Mouse (Mus musculus) lung, embryonic 16.5 days (tissue): ENCODE measurements around the gene Ptpn11. TPM values are rescaled to one million over a fixed set of nuclear protein-coding genes. Genes with fewer than 3 reads are reported as not detected.
"Not testable (repeated sequence)": the region's sequence is repeated elsewhere in the genome, so short reads cannot be mapped to it uniquely, and the experiment has no call there.

Source experiments
- ATAC-seq: fragments of 200-750 bp; cut with Nextera tagmentation; 2 replicates; pipeline ENCODE4 v1.8.0; 2017; ENCODE audit warnings: low read depth, mild to moderate bottlenecking, moderate library complexity
- H3K27ac ChIP-seq: fragments of 300-500 bp; sonication (generic); 2 replicates; pipeline ENCODE4 v1.5.1; 2014; ENCODE audit warnings: mild to moderate bottlenecking, control low read depth, low read length
- H3K27me3 ChIP-seq: fragments of 300-500 bp; sonication (generic); 2 replicates; pipeline ENCODE4 v1.6.1; 2014; ENCODE audit warnings: low read depth, low read length, mixed read lengths; ENCODE audit not compliant: control insufficient read depth, insufficient read depth
- H3K36me3 ChIP-seq: fragments of 300-500 bp; sonication (generic); 2 replicates; pipeline ENCODE4 v1.6.1; 2014; ENCODE audit warnings: low read length; ENCODE audit not compliant: control insufficient read depth, insufficient read depth
- H3K4me1 ChIP-seq: fragments of 300-500 bp; sonication (generic); replicated peaks from 2 replicates; pipeline ENCODE4 v1.6.1; 2014; ENCODE audit warnings: low read length, mixed read lengths; ENCODE audit not compliant: control insufficient read depth, insufficient read depth
- H3K4me2 ChIP-seq: fragments of 300-500 bp; sonication (generic); 2 replicates; pipeline ENCODE4 v1.6.1; 2014; ENCODE audit warnings: low read depth, low read length, control low read depth
- H3K4me3 ChIP-seq: fragments of 300-500 bp; sonication (generic); 2 replicates; pipeline ENCODE4 v1.5.1; 2014; ENCODE audit warnings: mild to moderate bottlenecking, low read length, control low read depth
- H3K9ac ChIP-seq: fragments of 300-500 bp; sonication (generic); 2 replicates; pipeline ENCODE4 v1.6.1; 2014; ENCODE audit warnings: low read length, control low read depth
- H3K9me3 ChIP-seq: fragments of 300-500 bp; sonication (generic); 2 replicates; pipeline ENCODE4 v1.6.1; 2016; ENCODE audit warnings: low read length; ENCODE audit not compliant: control insufficient read depth
- WGBS: fragments of 180-500 bp; shearing (Covaris S2); extraction: QIAGEN DNeasy Blood & Tissue Kit; methylation state at CpG from one replicate; pipeline ENCODE4 v1.1.7; 2014; 5-methylcytosine and 5-hydroxymethylcytosine counted together
- polyA plus RNA-seq: library from polyadenylated mRNA; unstranded; fragments of >200 nt; fragmentation: Nextera tagmentation; extraction: Ambion mirVana; gene quantifications from 2 replicates; pipeline ENCODE4 v1.2.1, GENCODE M21; 2015

The Ptpn11 gene
- polyA plus RNA-seq = 17.3 and 18.0 TPM in 2 replicates

- H3K36me3 ChIP-seq = no peaks in the 10 kb centered on the region
- under 1% methylated on average over 88 of the region's 98 CpGs for WGBS
- peak within 1 kb of the TSS; percentile 82 for H3K27ac ChIP-seq
- peak within 1 kb of the TSS; percentile 85 for H3K4me3 ChIP-seq
- no peaks in the 10 kb centered on the region for H3K9me3 ChIP-seq
- H3K9ac ChIP-seq = peak within 1 kb of the TSS; percentile 96
- peaks cover 12% of the 10 kb centered on the region for H3K4me1 ChIP-seq
- peak within 1 kb of the TSS; percentile 86 for H3K4me2 ChIP-seq
- no peaks in the 10 kb centered on the region for H3K27me3 ChIP-seq
- ATAC-seq = peak; percentile 97
Measured at GRCm38 (mm10) chr5:121190836-121191583, at the start of gene Ptpn11. TSS of gene Ptpn11 (minus strand) at chr5:121191397.

DNA sequence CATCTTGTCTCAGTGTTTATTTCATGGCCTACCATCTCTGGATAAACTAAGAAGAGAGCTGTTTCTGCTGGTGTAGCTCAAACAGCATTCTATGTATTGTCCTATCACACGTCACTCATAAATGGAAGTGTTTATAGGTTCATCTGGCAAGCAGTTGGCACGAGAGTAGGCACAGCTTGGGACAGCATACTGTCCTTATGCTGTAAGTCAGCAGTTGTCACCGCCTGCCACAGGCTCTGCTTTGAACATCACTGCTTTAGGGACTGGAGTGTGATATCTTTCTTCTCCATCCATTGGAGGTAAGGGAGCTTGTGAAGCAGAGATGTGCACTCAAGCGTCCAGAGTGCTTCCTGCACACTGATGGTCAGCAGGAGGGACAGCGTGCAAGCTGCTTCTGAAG lies 48.6 kb upstream of the Ptpn11 start:
- no peaks in the 10 kb centered on the region for H3K36me3 ChIP-seq
- 0 out of 2 replicates have a peak, but pooled peaks cover under 1% of the 10 kb centered on the region for H3K9me3 ChIP-seq
- no peak overlapping the region for H3K27ac ChIP-seq
- H3K9ac ChIP-seq = no peak overlapping the region
- 64% methylated on average over 5 of the region's 5 CpGs for WGBS
- no peaks in the 10 kb centered on the region for H3K27me3 ChIP-seq
- ATAC-seq = no peak
- H3K4me1 ChIP-seq = no peaks in the 10 kb centered on the region
- no peak overlapping the region for H3K4me2 ChIP-seq
- no peak overlapping the region for H3K4me3 ChIP-seq

GRCm38 (mm10) chr5:121238208-121238607 lies 47.0 kb upstream of the Ptpn11 start:
- H3K36me3 ChIP-seq = no peaks in the 10 kb centered on the region
- no peaks in the 10 kb centered on the region for H3K4me1 ChIP-seq
- ATAC-seq = no peak
- H3K9me3 ChIP-seq = 0 out of 2 replicates have a peak, but pooled peaks cover 3% of the 10 kb centered on the region
- H3K4me2 ChIP-seq = no peak overlapping the region
- WGBS = 67% methylated on average over 2 of the region's 2 CpGs
- no peaks in the 10 kb centered on the region for H3K27me3 ChIP-seq
- H3K9ac ChIP-seq = no peak overlapping the region
- H3K27ac ChIP-seq = no peak overlapping the region
- H3K4me3 ChIP-seq = no peak overlapping the region

DNA sequence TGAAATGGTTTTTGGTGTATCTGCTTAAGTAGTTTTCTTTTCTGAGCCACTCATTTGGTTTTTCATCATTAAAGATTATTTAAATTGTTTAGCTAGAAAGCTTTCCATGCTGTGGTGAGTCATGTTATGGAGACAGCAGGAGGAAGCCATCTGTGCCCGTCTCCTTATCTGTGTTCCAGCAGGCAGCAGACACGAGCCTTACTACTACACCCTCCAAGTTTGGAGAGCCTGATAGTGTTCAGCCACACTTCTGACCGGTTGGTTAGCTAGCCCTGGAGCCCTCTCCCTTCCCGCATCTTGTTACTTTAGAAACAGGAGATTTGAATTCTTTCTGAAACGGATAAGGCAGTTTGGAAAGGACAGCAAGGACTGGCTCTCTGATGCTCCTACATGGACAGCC lies 45.0 kb upstream of the Ptpn11 start:
- Histone ChIP-seq H3K27ac (no peak overlapping the region), H3K9me3 (0 out of 2 replicates have a peak, but pooled peaks cover 3% of the 10 kb centered on the region), H3K4me2 (no peak overlapping the region), H3K4me3 (no peak overlapping the region), H3K4me1 (no peaks in the 10 kb centered on the region), H3K27me3 (no peaks in the 10 kb centered on the region), H3K36me3 (no peaks in the 10 kb centered on the region), H3K9ac (no peak overlapping the region)
- WGBS = 34% methylated on average over 5 of the region's 5 CpGs
- no peak for ATAC-seq

DNA sequence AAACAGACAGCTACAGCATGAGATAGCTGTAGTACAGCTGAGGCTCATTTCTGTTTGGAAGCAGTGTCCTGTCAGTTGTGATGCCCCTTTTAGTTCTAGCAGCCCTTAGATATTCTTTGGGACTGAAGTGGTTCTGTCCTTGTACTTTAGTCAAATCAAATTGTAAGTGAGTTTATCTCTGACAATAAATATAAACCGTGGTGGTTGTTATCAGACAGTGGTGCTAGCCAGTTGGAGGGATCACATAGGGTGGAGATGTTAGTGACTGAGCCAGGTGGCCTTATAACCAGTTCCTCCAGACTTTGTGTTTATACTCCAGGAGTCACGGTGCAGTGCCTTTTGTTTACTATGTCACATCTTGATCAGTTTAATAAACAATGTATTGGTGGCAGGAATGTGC lies 42.5 kb upstream of the Ptpn11 start:
- H3K4me3 ChIP-seq = no peak overlapping the region
- 38% methylated on average over 2 of the region's 2 CpGs for WGBS
- H3K9me3 ChIP-seq = 0 out of 2 replicates have a peak, but pooled peaks cover 3% of the 10 kb centered on the region
- H3K36me3 ChIP-seq = no peaks in the 10 kb centered on the region
- no peak for ATAC-seq
- H3K27me3 ChIP-seq = no peaks in the 10 kb centered on the region
- no peak overlapping the region for H3K9ac ChIP-seq
- H3K27ac ChIP-seq = no peak overlapping the region
- no peaks in the 10 kb centered on the region for H3K4me1 ChIP-seq
- H3K4me2 ChIP-seq = no peak overlapping the region

DNA sequence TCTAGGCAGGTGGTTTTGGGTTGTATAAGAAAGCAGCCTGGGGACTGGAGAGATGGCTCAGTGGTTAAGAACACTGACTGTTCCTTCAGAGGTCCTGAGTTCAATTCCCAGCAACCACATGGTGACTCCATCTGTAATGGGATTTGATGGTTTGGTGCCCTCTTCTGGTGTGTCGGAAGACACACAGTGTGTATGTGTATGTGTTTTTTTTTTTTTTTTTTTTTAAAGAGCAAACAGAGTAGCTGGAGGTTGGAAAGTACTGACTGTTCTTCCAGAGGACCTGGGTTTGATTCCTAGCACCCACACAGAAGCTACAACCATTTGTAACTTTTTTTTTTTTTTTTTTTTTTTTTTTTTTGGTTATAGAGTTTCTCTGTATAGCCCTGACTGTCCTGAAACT lies 41.6 kb upstream of the Ptpn11 start:
- no peak overlapping the region for H3K4me3 ChIP-seq
- H3K4me2 ChIP-seq = no peak overlapping the region
- H3K9me3 ChIP-seq = 0 out of 2 replicates have a peak, but pooled peaks cover 3% of the 10 kb centered on the region
- H3K9ac ChIP-seq = no peak overlapping the region
- no peaks in the 10 kb centered on the region for H3K36me3 ChIP-seq
- ATAC-seq = no peak
- H3K4me1 ChIP-seq = no peaks in the 10 kb centered on the region
- no peak overlapping the region for H3K27ac ChIP-seq
- H3K27me3 ChIP-seq = no peaks in the 10 kb centered on the region
- WGBS = 93% methylated on average over 1 of the region's 1 CpGs

GRCm38 (mm10) chr5:121230811-121231210 lies 39.6 kb upstream of the Ptpn11 start:
- no peak overlapping the region for H3K4me2 ChIP-seq
- 66% methylated on average over 9 of the region's 9 CpGs for WGBS

GRCm38 (mm10) chr5:121229182-121229581 lies 38.0 kb upstream of the Ptpn11 start:
- no peaks in the 10 kb centered on the region for H3K36me3 ChIP-seq
- H3K27me3 ChIP-seq = no peaks in the 10 kb centered on the region
- H3K9ac ChIP-seq = no peak overlapping the region
- 92% methylated on average over 2 of the region's 2 CpGs for WGBS
- no peaks in the 10 kb centered on the region for H3K9me3 ChIP-seq
- H3K4me1 ChIP-seq = no peaks in the 10 kb centered on the region
- no peak overlapping the region for H3K27ac ChIP-seq
- no peak overlapping the region for H3K4me3 ChIP-seq
- no peak overlapping the region for H3K4me2 ChIP-seq
- ATAC-seq = no peak

More at GRCm38 (mm10) chr5:121230811-121231210, 39.6 kb upstream of the Ptpn11 start:
- Histone ChIP-seq H3K27ac (no peak overlapping the region), H3K9ac (no peak overlapping the region), H3K4me1 (no peaks in the 10 kb centered on the region), H3K27me3 (no peaks in the 10 kb centered on the region), H3K9me3 (0 out of 2 replicates have a peak, but pooled peaks cover 3% of the 10 kb centered on the region), H3K4me3 (no peak overlapping the region), H3K36me3 (no peaks in the 10 kb centered on the region)
- no peak for ATAC-seq

DNA sequence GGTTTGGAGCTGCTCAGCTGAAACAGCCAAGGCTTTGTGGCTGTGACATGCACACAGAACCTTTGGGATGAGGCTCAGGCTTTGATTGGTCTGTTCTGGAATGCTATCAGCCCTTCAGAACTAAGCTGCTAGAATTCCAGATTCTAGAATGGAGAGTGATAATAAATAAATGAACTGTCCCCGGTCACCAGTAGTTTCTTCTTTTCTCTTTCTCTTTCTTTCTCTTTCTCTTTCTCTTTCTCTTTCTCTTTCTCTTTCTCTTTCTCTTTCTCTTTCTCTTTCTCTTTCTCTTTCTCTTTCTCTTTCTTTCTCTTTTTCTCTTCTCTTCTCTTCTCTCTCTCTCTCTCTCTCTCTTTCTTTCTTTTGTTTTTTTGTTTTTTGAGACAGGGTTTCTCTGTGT lies 36.1 kb upstream of the Ptpn11 start:
- not testable (repeated sequence) for H3K4me2 ChIP-seq, H3K9me3 ChIP-seq, H3K4me3 ChIP-seq, H3K27me3 ChIP-seq, H3K4me1 ChIP-seq, H3K9ac ChIP-seq, H3K27ac ChIP-seq, H3K36me3 ChIP-seq, ATAC-seq
- 86% methylated on average over 1 of the region's 1 CpGs for WGBS
